Mouse (Mus musculus): ENCODE measurements around the gene Snx3. TPM values are rescaled to one million over a fixed set of nuclear protein-coding genes. Genes with fewer than 3 reads are reported as not detected.

Gene Snx3
- polyA plus RNA-seq, 1 experiment from 2014 or later, result 292 TPM

DNA sequence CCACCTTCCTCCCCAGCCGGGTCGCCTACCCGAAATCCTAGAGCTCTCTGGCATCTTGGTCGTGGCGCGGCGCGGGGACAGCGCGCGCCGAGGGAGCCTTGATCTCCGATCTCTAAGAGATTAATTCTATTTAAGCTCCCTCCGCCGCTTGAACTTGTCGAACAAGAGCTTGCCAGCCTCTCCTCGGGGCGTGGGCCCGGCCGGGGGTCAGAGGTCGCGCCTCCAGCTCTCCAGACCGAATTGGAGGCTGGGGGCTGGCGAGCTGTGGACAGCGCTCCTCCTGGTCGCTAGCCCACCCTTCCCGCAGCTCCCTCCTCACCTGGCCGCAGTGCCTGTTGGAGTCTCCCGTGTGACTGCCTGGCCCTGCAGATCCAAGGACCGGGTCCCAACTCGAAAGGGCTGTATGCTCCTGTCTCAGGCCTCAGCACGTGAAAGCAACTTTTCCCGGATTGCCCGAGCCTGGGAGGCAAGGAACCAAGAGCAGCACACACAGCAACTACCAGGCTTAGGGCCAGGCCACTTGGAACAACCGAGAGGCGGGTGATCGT is 82.7 kb downstream of the Snx3 start:
- Histone ChIP-seq H3K27me3 (ENCODE audit: control insufficient read depth, insufficient read depth, low read length) (peaks cover 85% of the 10 kb centered on the region), H3K4me2 (ENCODE audit: low read depth, low read length) (no peak overlapping the region), H3K4me1 (ENCODE audit: control insufficient read depth, insufficient read depth, low read length) (0 out of 2 replicates have a peak, but pooled peaks cover 5% of the 10 kb centered on the region), H3K36me3 (ENCODE audit: control insufficient read depth, insufficient read depth, low read length) (no peaks in the 10 kb centered on the region), H3K9ac (replicated peaks; ENCODE audit: low read depth, low read length) (no peak overlapping the region), H3K27ac (ENCODE audit: low read depth, low read length) (no peak overlapping the region), H3K9me3 (ENCODE audit: control insufficient read depth, low read length) (no peaks in the 10 kb centered on the region), H3K4me3 (ENCODE audit: low read depth, low read length) (no peak overlapping the region)
- WGBS, result under 1% methylated on average over 37 of the region's 37 CpGs
- no peak for ATAC-seq (ENCODE audit: low read depth)

Other genes with a start within 250 kb of the Snx3 start
- gene Foxo3, start 225.3 kb upstream of the Snx3 start, polyA plus RNA-seq (2014; fragmentation: Nextera tagmentation; extraction: Ambion mirVana), result 6.1 and 6.6 TPM in 2 replicates
- 7.7 and 8.0 TPM in 2 replicates for gene Afg1l, start 23.5 kb upstream of the Snx3 start, polyA plus RNA-seq (2014; fragmentation: Nextera tagmentation; extraction: Ambion mirVana)
- not detected in 2 replicates for gene Nr2e1, start 81.6 kb downstream of the Snx3 start, polyA plus RNA-seq (2014; fragmentation: Nextera tagmentation; extraction: Ambion mirVana)
- 39.1 and 40.3 TPM in 2 replicates for gene Ostm1, start 81.8 kb downstream of the Snx3 start, polyA plus RNA-seq (2014; fragmentation: Nextera tagmentation; extraction: Ambion mirVana)